Mouse (Mus musculus) liver, adult 2 months (tissue): ENCODE data around the gene Traf2. TPM values are rescaled to one million over a fixed set of nuclear protein-coding genes. Genes with fewer than 3 reads are reported as not detected.

Experiments
- DNase-seq: peaks from one replicate; pipeline ENCODE4 v3.0.0-alpha.2; 2011; ENCODE audit warnings: low read depth, low spot score; ENCODE audit errors: extremely low read depth
- H3K27ac ChIP-seq: fragments of 200-500 bp; replicated peaks from 2 replicates; pipeline ENCODE4 v1.5.1; 2012; ENCODE audit warnings: low read depth, mild to moderate bottlenecking, control low read depth, inconsistent platforms, low read length; ENCODE audit not compliant: insufficient read depth
- H3K27me3 ChIP-seq: fragments of 200-500 bp; 2 replicates; pipeline ENCODE4 v1.6.1; 2012; ENCODE audit warnings: mild to moderate bottlenecking, moderate library complexity, low read length, inconsistent platforms; ENCODE audit not compliant: control insufficient read depth, insufficient read depth
- H3K36me3 ChIP-seq: fragments of 200-500 bp; 2 replicates; pipeline ENCODE4 v1.6.1; 2012; ENCODE audit warnings: low read length, inconsistent platforms; ENCODE audit not compliant: control insufficient read depth, insufficient read depth
- H3K4me1 ChIP-seq: fragments of 200-500 bp; 2 replicates; pipeline ENCODE4 v1.6.1; 2011; ENCODE audit warnings: low read length; ENCODE audit not compliant: control insufficient read depth, insufficient read depth
- H3K4me3 ChIP-seq: fragments of 200-500 bp; 2 replicates; pipeline ENCODE4 v1.5.1; 2011; ENCODE audit warnings: low read depth, mild to moderate bottlenecking, control low read depth, low read length, moderate library complexity; ENCODE audit not compliant: insufficient read depth
- H3K79me2 ChIP-seq: fragments of 200-500 bp; 2 replicates; pipeline ENCODE4 v1.6.1; 2012; ENCODE audit warnings: inconsistent platforms, mild to moderate bottlenecking, low read length, moderate library complexity; ENCODE audit not compliant: control insufficient read depth, insufficient read depth
- H3K9ac ChIP-seq: fragments of 200-500 bp; 2 replicates; pipeline ENCODE4 v1.6.1; 2012; ENCODE audit warnings: low read depth, mild to moderate bottlenecking, control low read depth, inconsistent platforms, low read length
- CTCF ChIP-seq: fragments of 200-500 bp; IDR thresholded peaks from 2 replicates; pipeline ENCODE4 v1.5.1; 2011; ENCODE audit warnings: low read depth, low read length, control low read depth
- POLR2A ChIP-seq: fragments of 200-500 bp; IDR thresholded peaks from 2 replicates; pipeline ENCODE4 v1.6.1; 2011; ENCODE audit warnings: low read length, control low read depth; ENCODE audit not compliant: insufficient read depth; ENCODE audit errors: extremely low read depth
- WGBS: fragments of 180-500 bp; shearing (Covaris S2); methylation state at CpG from one replicate; pipeline ENCODE4 v1.1.7; 2018; 5-methylcytosine and 5-hydroxymethylcytosine counted together
- polyA plus RNA-seq: library from polyadenylated mRNA; depleted of rRNA; stranded (reverse); fragments of >200 nt; gene quantifications from 2 replicates; pipeline ENCODE4 v1.2.3, GENCODE M21; 2012
- total RNA-seq: library from RNA; depleted of rRNA; stranded (reverse); fragments of >200 nt; gene quantifications from 2 replicates; pipeline ENCODE4 v1.2.3, GENCODE M21; 2014

Traf2 gene
- total and polyA plus RNA-seq, 2 experiments: 4.0 to 9.9 TPM

DNA sequence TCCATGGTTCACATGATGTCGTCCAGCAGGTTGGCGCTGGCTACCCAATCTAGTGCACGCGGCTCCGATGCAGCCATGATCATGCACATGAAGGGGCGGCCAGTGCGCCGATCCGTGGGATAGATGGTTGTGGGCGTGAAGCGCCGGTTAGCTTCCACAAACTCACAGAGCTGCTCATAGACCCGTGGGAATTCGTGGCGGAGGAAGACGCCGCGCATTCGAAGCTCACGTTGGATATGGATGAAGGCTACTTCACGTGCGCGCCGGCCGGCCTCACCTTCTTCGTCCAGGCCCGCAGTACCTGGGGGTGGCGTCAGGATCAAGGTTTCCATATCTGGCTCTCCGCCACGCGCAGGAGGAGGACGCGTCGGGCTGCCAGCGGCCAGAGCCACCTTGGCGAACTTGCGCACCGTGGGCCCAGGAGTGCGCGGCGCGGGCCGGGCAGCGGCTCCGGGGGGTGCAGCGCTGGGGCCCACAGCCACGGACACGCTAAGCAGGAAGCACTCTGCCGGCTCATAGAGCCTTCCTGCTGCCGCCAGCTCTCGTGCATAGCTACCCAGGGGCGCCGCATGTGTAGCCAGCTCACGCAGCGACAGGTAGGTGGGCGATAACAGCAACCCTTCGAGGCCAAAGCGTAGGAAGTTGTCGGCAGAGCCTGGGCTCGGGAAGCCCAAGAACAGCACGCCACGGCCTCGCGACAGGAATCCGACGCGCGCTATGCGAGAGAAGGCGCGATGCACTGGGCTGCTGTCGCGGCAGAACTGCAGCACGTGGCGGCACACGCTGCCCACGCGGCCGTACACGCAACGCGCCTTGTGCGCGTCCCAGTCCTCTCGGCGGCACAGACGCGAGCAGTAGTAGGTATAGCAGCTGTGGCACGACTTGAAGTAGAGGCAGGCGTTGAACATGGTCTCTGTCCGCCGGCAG is 30.5 kb upstream of the Traf2 start:
- DNase-seq: no peak
- Histone ChIP-seq H3K27me3 (peaks cover 30% of the 10 kb centered on the region), H3K27ac (no peak overlapping the region), H3K4me3 (peak overlapping the region; percentile 2; the same call in 1 of the 2 replicates), H3K79me2 (no peaks in the 10 kb centered on the region), H3K36me3 (no peaks in the 10 kb centered on the region), H3K4me1 (peaks cover 11% of the 10 kb centered on the region), H3K9ac (no peak overlapping the region)
- no peak for TF ChIP-seq CTCF
- no peak for TF ChIP-seq POLR2A
- WGBS: 16% methylated on average over 92 of the region's 92 CpGs

DNA sequence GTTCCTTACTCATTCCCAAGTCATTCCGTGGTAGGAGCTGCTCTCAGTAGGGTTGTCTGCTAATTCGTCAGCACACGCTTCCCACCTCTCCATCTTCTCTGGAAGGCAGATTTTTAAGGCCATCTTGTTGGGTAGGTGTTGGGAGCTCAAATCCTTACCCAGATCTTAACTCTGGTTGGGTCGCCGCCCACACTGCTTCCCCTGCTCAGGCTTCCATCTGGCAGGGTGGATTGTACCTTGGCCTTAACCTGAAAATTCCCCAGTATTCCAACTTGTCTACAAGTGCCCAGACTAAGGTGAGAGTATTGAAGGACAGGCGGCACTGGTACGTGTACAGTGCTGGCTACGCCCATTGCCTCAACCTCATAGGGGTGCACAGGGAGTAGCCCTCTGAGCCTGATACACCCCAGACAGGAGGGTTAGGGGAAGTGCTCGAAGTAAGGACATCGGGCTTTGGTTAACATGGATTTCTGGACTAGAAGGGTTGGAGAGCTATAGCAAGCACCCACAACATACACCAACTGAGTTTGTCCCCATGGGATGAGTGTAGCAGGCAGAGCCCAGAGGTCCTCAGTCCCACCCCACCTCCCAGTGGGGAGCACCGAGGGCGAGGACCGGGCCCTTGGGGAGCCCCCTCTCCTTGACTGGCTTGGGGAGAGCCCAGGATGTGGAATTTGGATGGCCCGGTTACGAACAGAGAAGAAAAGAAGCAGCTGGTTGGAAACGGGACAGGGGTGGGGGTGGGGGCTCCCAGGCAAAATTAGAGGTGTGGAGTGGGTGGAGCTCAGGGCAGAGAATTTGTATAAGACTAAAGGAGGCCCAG is 29.5 kb upstream of the Traf2 start:
- Histone ChIP-seq H3K36me3 (no peaks in the 10 kb centered on the region), H3K4me3 (no peak overlapping the region), H3K27ac (no peak overlapping the region), H3K27me3 (peaks cover 30% of the 10 kb centered on the region), H3K79me2 (no peaks in the 10 kb centered on the region), H3K9ac (no peak overlapping the region), H3K4me1 (peaks cover 9% of the 10 kb centered on the region)
- WGBS: 89% methylated on average over 16 of the region's 16 CpGs
- no peak for TF ChIP-seq CTCF
- no peak for TF ChIP-seq POLR2A
- no peak for DNase-seq

DNA sequence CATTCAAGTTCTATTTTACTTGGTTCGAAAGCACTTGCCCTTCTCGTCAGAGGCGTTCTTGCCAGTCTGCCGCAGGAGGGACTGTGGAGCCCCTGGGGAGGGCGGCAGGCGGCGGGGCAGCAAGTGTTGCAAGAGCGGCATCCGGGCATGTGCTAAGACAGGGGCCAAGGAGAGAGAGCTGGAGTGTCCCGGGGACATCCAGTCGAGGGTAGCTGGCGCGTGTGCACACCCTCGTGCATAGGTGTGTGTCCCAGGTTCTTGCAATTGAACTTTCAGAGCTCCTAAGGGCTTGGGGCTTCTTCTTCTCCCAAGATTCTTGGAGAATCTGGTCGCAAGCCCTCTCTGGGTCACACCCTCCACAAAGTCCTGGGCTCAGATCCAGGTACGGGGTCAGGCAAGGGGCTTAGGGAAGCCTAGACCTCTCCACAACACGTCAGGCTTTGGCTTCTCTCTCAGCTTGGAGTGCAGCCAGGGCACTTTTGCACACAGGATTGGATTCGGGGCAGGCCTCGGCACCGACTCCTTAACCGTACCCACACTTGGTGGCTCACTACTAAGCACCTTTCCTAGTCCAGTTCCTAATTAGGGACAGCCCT is 28.8 kb upstream of the Traf2 start:
- WGBS: 13% methylated on average over 21 of the region's 21 CpGs
- H3K79me2 ChIP-seq: no peaks in the 10 kb centered on the region
- DNase-seq: no peak
- H3K27ac ChIP-seq: no peak overlapping the region
- H3K36me3 ChIP-seq: no peaks in the 10 kb centered on the region
- peak overlapping the region; percentile 63 for H3K9ac ChIP-seq
- H3K4me3 ChIP-seq: peak overlapping the region; percentile 54
- TF ChIP-seq CTCF: no peak
- TF ChIP-seq POLR2A: no peak
- peaks cover 30% of the 10 kb centered on the region for H3K27me3 ChIP-seq
- peaks cover 8% of the 10 kb centered on the region for H3K4me1 ChIP-seq

DNA sequence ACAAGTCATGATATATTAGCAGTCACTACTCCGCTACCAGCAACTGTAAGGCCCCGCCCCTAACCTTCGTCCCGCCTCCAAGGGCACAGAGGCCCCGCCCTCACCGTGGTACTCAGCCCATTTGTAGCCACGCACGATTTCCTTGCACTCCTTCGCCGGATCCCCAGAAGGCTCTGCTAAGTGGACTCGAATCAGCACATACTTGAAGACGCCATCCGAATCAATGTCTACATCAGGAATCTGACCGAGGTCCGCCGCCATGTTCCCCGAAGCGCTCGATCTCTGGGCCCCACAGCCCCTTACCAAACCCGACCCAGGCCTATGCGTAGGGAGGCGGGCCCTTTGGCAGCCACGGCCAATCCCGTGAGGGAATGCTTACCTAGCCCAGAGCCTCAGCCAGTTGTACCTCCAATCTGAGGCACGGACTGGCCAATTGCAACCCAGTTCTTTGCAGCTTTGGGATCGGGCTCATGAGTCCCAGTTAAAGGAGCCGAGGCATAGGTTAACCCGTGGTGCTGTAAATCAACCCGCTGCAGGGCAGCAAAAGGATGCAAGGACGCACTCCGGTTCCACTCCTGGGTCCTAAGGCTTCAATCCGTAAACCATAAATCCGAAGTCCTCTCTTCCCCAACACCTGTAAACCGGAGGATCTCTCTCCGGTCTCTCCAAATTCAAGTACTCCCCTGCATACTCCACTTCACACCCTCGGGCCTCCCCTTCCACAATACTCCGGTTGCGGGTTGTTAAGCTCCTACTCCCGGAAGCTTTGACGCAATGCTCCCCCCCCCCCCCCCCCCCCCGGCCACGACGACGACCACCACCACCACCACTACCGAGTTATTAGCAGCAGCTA is 28.1 kb upstream of the Traf2 start, which contains the start of the genes Mamdc4 and Phpt1:
Mamdc4 (minus strand) TSS at position 267 of the 853 bp plus-strand sequence.
Phpt1 (minus strand) TSS at position 646 of the 853 bp plus-strand sequence.
- WGBS: under 1% methylated on average over 45 of the region's 45 CpGs
- no peaks in the 10 kb centered on the region for H3K36me3 ChIP-seq

DNA sequence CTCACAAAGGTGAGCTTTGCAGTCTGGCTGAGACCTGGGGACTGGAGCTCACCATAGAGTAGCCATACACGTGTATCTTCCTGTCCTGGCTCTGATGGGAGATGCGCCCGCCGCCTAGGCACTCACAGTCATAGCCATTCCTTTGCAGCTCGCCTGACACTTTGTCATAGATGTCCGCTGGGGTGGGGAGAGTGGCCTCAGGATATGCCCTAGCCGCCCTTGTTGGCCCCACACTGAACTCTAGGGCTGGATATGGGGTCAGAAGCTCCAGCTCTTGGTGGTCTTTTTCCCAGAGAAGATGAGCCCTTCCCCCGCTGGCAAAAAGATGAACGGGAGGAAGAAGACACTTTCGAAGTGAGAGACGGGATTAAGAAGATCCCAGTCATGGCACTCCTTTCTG is 27.4 kb upstream of the Traf2 start:
- H3K27ac ChIP-seq: no peak overlapping the region
- TF ChIP-seq CTCF (no peak), POLR2A (no peak)
- no peaks in the 10 kb centered on the region for H3K79me2 ChIP-seq
- no peak for DNase-seq
- peaks cover 8% of the 10 kb centered on the region for H3K4me1 ChIP-seq
- H3K27me3 ChIP-seq: peaks cover 22% of the 10 kb centered on the region
- peak overlapping the region; percentile 65 for H3K4me3 ChIP-seq
- peak overlapping the region; percentile 38 for H3K9ac ChIP-seq
- H3K36me3 ChIP-seq: no peaks in the 10 kb centered on the region
- 9% methylated on average over 11 of the region's 11 CpGs for WGBS

More for the DNA sequence above, 28.1 kb upstream of the Traf2 start, which contains the start of the genes Mamdc4 and Phpt1:
- peaks cover 8% of the 10 kb centered on the region for H3K4me1 ChIP-seq
- DNase-seq: peak; percentile 97
- H3K9ac ChIP-seq: peak within 1 kb of the TSS; percentile 70
- H3K27me3 ChIP-seq: peaks cover 28% of the 10 kb centered on the region
- TF ChIP-seq CTCF (no peak), POLR2A (0 out of 2 replicates have a peak, but pooled peaks have one; percentile 32)
- H3K27ac ChIP-seq: peak within 1 kb of the TSS; percentile 69
- H3K79me2 ChIP-seq: no peaks in the 10 kb centered on the region
- H3K4me3 ChIP-seq: peak within 1 kb of the TSS; percentile 65
